Mouse (Mus musculus): ENCODE results near the gene Elk3. TPM values are rescaled to one million over a fixed set of nuclear protein-coding genes. Genes with fewer than 3 reads are reported as not detected.
A peak's percentile ranks its signal among the peaks of the same experiment; 100 is the strongest.

Elk3 gene
- polyA plus RNA-seq, 1 experiment from 2014 or later = 57.7 TPM

DNA sequence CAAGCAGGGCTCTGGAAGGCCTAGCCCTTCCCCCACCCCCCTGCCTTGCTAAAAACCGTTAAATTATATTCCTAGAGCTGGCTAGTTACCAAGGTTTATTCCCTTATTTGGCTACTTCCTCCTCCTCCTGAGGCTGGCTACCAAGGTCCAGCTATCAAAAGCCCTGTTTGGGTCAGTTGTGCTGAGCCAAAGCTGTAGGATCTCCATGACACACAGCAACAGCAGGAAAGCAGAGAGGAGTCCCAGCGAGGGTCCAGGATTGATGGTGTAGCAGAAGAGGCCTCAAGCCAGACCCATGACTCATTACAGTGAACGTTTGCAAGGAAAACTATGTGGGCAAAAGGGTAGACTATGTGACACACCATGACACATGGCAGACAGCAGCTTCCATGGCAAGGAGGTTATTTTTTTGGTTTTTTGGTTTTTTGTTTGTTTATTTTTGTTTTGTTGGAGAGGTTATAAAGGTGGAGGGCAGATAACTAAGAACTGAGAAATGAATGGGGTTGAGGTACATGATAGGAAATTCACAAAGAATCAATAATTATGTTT lies 21.4 kb upstream of the Elk3 start:
- Histone ChIP-seq H3K9ac (no peak overlapping the region), H3K9me3 (ENCODE audit: low read depth, low read length) (no peaks in the 10 kb centered on the region), H3K27ac (ENCODE audit: low read depth) (no peak overlapping the region), H3K4me2 (no peak overlapping the region), H3K4me1 (ENCODE audit: insufficient read depth) (no peaks in the 10 kb centered on the region), H3K36me3 (ENCODE audit: insufficient read depth) (no peaks in the 10 kb centered on the region), H3K4me3 (ENCODE audit: low read depth, low read length) (no peak overlapping the region), H3K27me3 (ENCODE audit: insufficient read depth, low read length) (no peaks in the 10 kb centered on the region)
- no peak for DNase-seq
- ATAC-seq (ENCODE audit: insufficient read depth) = no peak
- WGBS = 20% methylated on average over 3 of the region's 3 CpGs
- TF ChIP-seq CTCF (IDR thresholded peaks at IDR 0.05; ENCODE audit: low read depth) = no peak

DNA sequence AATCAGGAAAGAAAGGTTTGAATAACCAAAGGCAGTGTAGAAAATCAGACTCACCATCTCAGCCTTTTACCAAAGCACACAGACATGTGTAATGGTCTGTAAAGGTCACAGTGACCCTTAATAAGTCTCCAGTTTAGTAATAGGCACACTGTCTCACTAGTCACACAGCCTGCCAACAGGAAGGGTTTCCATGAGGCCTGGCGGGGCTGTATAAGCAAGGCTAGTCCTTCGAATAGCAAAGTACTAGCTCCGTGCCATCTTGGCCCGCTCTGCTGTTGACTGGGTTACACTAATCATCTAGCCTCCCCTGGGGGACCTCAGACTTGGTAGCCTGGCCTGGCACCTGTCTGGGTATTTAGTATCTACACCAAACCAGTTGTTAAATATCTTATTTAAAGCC lies 20.6 kb upstream of the Elk3 start:
- H3K4me1 ChIP-seq (ENCODE audit: insufficient read depth) = no peaks in the 10 kb centered on the region
- no peaks in the 10 kb centered on the region for H3K36me3 ChIP-seq (ENCODE audit: insufficient read depth)
- 85% methylated on average over 4 of the region's 4 CpGs for WGBS
- H3K27ac ChIP-seq (ENCODE audit: low read depth) = no peak overlapping the region
- H3K4me3 ChIP-seq (ENCODE audit: low read depth, low read length) = no peak overlapping the region
- H3K27me3 ChIP-seq (ENCODE audit: insufficient read depth, low read length) = no peaks in the 10 kb centered on the region
- no peak overlapping the region for H3K9ac ChIP-seq
- DNase-seq = no peak
- ATAC-seq (ENCODE audit: insufficient read depth) = no peak
- TF ChIP-seq CTCF (IDR thresholded peaks at IDR 0.05; ENCODE audit: low read depth) = no peak
- H3K9me3 ChIP-seq (ENCODE audit: low read depth, low read length) = no peaks in the 10 kb centered on the region
- no peak overlapping the region for H3K4me2 ChIP-seq

DNA sequence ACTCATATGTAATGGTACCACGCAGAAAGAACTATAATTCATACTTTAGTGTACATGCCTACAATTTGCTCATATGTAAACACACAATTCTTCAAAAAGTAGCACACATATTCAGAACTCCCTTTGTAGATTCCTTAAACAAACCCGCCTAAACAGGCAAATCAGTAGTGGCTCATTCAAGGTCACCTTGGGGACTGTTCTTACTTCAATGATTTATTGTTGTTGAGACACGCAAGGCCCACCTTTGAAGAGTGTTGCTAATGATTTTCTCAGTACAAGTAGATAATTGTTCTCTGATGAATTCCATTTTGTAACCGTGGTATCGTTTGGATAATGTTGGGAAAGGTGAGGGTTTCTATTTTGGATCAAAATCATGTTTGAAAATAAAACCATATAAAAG lies 17.4 kb upstream of the Elk3 start:
- ATAC-seq (ENCODE audit: insufficient read depth) (no peak), DNase-seq (no peak)
- Histone ChIP-seq H3K4me2 (no peak overlapping the region), H3K9me3 (ENCODE audit: low read depth, low read length) (no peaks in the 10 kb centered on the region), H3K27ac (ENCODE audit: low read depth) (no peak overlapping the region), H3K36me3 (ENCODE audit: insufficient read depth) (no peaks in the 10 kb centered on the region), H3K4me3 (ENCODE audit: low read depth, low read length) (no peak overlapping the region), H3K4me1 (ENCODE audit: insufficient read depth) (no peaks in the 10 kb centered on the region), H3K27me3 (ENCODE audit: insufficient read depth, low read length) (no peaks in the 10 kb centered on the region), H3K9ac (no peak overlapping the region)
- TF ChIP-seq CTCF (IDR thresholded peaks at IDR 0.05; ENCODE audit: low read depth) = no peak
- 66% methylated on average over 5 of the region's 5 CpGs for WGBS

DNA sequence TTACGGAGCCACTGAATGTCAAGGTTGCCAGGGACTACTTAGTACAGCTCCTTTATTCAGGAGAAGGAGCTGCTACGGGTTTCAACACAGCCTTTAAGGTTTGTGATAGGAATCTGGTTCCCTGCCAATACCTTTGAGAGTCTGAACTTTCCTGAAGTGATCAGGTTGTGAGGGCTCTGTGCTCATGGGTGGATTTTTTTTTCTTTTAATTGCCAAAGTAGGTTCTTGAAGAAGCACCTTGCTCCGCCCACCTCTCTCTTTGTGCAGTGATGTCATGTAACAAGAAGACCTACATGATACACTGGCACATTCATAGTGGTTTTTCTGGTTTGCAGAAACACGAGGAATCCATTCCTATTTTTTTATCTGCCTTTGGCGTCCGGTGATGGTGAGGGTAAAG lies 16.3 kb upstream of the Elk3 start:
- H3K4me2 ChIP-seq = no peak overlapping the region
- no peak overlapping the region for H3K4me3 ChIP-seq (ENCODE audit: low read depth, low read length)
- no peaks in the 10 kb centered on the region for H3K36me3 ChIP-seq (ENCODE audit: insufficient read depth)
- no peaks in the 10 kb centered on the region for H3K9me3 ChIP-seq (ENCODE audit: low read depth, low read length)
- WGBS = 75% methylated on average over 6 of the region's 6 CpGs
- no peaks in the 10 kb centered on the region for H3K27me3 ChIP-seq (ENCODE audit: insufficient read depth, low read length)
- H3K27ac ChIP-seq (ENCODE audit: low read depth) = peak overlapping the region; percentile 71; the same call in 1 of the 2 replicates
- DNase-seq (no peak), ATAC-seq (ENCODE audit: insufficient read depth) (no peak)
- H3K9ac ChIP-seq = no peak overlapping the region
- no peak for TF ChIP-seq CTCF (IDR thresholded peaks at IDR 0.05; ENCODE audit: low read depth)
- no peaks in the 10 kb centered on the region for H3K4me1 ChIP-seq (ENCODE audit: insufficient read depth)

DNA sequence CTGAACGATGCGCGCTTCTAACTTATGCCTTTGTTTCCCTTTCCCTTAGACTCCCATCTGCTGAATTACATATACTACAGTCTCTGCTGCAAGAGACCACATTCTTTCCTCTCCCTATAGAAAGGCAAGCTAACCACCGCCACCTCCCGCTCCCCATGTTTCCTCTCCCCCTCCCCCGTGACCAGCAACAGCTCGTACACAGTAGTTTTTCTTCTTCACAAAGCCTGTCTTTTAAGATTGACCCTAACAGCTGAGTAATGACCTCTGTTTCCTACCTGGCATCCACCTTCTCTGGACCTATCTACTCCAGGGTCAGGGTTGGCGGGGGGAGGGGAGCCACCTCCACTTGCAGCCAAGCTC lies 15.8 kb upstream of the Elk3 start:
- WGBS = 73% methylated on average over 8 of the region's 8 CpGs
- Histone ChIP-seq H3K27ac (ENCODE audit: low read depth) (peak overlapping the region; percentile 71), H3K9ac (no peak overlapping the region), H3K4me3 (ENCODE audit: low read depth, low read length) (no peak overlapping the region), H3K27me3 (ENCODE audit: insufficient read depth, low read length) (no peaks in the 10 kb centered on the region), H3K4me1 (ENCODE audit: insufficient read depth) (no peaks in the 10 kb centered on the region), H3K4me2 (no peak overlapping the region), H3K36me3 (ENCODE audit: insufficient read depth) (no peaks in the 10 kb centered on the region), H3K9me3 (ENCODE audit: low read depth, low read length) (no peaks in the 10 kb centered on the region)
- DNase-seq (no peak), ATAC-seq (ENCODE audit: insufficient read depth) (no peak)
- TF ChIP-seq CTCF (IDR thresholded peaks at IDR 0.05; ENCODE audit: low read depth) = no peak

DNA sequence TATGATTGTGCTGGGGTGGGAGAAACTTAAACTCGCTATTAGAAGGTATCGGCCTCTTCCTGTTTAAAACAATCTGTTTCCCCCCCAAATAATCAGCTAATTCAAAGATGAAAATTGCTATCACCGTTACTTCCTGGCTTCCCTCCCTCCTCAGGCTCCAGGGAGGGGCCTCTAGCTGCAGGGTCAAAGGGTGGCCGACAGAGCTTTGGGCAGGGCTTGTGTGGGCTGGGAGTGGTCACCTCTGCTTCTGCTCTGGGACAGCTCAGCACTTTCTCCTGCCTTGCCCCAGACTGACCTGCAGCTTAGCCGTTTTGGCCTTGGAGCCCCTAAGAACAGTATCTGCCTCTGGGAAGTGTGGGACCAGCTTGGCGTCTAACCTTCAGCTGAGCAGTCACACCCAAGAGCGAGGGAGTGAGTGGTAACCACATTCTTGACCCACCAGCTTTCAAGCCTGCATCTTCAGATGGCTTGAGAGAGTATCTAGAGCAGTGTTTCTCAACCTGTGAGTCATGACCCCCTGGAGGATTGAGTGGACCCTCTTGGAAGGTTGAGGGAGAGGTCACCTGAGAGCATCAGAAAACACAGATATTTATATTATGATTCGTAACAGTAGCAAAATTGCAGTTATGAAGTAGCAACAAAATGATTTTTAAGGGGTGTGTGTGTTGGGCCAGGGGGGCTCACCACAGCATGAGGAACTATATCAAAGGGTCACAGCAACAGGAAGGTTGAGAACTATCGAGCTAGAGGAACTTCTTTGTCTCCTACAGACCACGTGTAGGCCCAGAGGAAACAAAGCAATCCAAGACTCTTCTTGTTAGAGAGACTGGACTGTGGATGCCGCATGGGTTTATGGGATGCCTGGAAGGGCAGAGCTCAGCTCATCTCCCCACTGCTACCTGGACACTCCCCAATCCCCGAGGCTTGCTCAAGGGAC lies 15.1 kb upstream of the Elk3 start:
- Histone ChIP-seq H3K27me3 (ENCODE audit: insufficient read depth, low read length) (no peaks in the 10 kb centered on the region), H3K27ac (ENCODE audit: low read depth) (peak overlapping the region; percentile 71), H3K4me2 (0 out of 2 replicates have a peak overlapping the region, but pooled peaks have one; percentile 1), H3K9ac (no peak overlapping the region), H3K4me3 (ENCODE audit: low read depth, low read length) (no peak overlapping the region), H3K4me1 (ENCODE audit: insufficient read depth) (no peaks in the 10 kb centered on the region), H3K9me3 (ENCODE audit: low read depth, low read length) (no peaks in the 10 kb centered on the region), H3K36me3 (ENCODE audit: insufficient read depth) (no peaks in the 10 kb centered on the region)
- DNase-seq = peak; percentile 43
- ATAC-seq (ENCODE audit: insufficient read depth) = peak; percentile 77
- TF ChIP-seq CTCF (IDR thresholded peaks at IDR 0.05; ENCODE audit: low read depth) = no peak
- 57% methylated on average over 12 of the region's 12 CpGs for whole genome bisulfite sequencing

DNA sequence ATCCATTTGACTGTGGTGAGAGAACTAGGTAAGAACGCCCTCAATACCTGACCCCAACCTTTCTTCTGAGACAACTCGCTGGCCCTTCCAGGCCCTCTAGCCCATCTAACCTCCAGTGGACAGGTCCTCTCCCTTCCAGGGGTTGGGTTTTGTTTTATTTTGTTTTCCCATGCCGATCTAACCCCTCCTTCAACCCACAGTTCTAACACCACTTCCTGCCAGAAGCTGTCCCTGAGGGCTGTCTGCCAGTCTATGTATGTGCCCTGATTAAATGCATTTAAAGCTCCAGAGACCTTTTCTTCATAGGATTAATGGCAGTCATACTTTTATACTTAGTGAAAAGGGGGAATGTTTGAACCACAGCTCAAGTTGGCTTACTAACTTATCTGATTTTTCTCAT lies 14.4 kb upstream of the Elk3 start:
- H3K27me3 ChIP-seq (ENCODE audit: insufficient read depth, low read length) = no peaks in the 10 kb centered on the region
- H3K27ac ChIP-seq (ENCODE audit: low read depth) = peak overlapping the region; percentile 71
- no peaks in the 10 kb centered on the region for H3K9me3 ChIP-seq (ENCODE audit: low read depth, low read length)
- H3K36me3 ChIP-seq (ENCODE audit: insufficient read depth) = no peaks in the 10 kb centered on the region
- 0 out of 2 replicates have a peak overlapping the region, but pooled peaks have one; percentile 11 for H3K4me2 ChIP-seq
- 53% methylated on average over 3 of the region's 3 CpGs for WGBS
- peak; percentile 41 for DNase-seq
- no peak overlapping the region for H3K4me3 ChIP-seq (ENCODE audit: low read depth, low read length)
- H3K4me1 ChIP-seq (ENCODE audit: insufficient read depth) = no peaks in the 10 kb centered on the region
- no peak for TF ChIP-seq CTCF (IDR thresholded peaks at IDR 0.05; ENCODE audit: low read depth)
- H3K9ac ChIP-seq = no peak overlapping the region
- ATAC-seq (ENCODE audit: insufficient read depth) = peak; percentile 66

Measured in lung, embryonic 14.5 days (tissue).